Mouse (Mus musculus): ENCODE results near the gene St3gal6.
"Not testable (repeated sequence)": the region's sequence is repeated elsewhere in the genome, so short reads cannot be mapped to it uniquely, and the experiment has no call there.

The St3gal6 gene

GRCm38 (mm10) chr16:58475544-58476154, 48.4 kb downstream of the St3gal6 start:
- no peak for DNase-seq (ENCODE audit: low spot score)

GRCm38 (mm10) chr16:58474875-58475274, 49.2 kb downstream of the St3gal6 start:
- DNase-seq (ENCODE audit: low spot score): no peak

GRCm38 (mm10) chr16:58470841-58471240, 53.2 kb downstream of the St3gal6 start:
- DNase-seq (ENCODE audit: low spot score): no peak

GRCm38 (mm10) chr16:58470061-58470460, 54.0 kb downstream of the St3gal6 start:
- DNase-seq (ENCODE audit: low spot score): no peak

GRCm38 (mm10) chr16:58465412-58465811, 58.6 kb downstream of the St3gal6 start:
- no peak for DNase-seq (ENCODE audit: low spot score)

GRCm38 (mm10) chr16:58464051-58464450, 60.0 kb downstream of the St3gal6 start:
- DNase-seq (ENCODE audit: low spot score): no peak

GRCm38 (mm10) chr16:58462519-58462918, 61.5 kb downstream of the St3gal6 start:
- DNase-seq (ENCODE audit: low spot score): no peak

GRCm38 (mm10) chr16:58461856-58462518, 62.1 kb downstream of the St3gal6 start:
- no peak for DNase-seq (ENCODE audit: low spot score)

GRCm38 (mm10) chr16:58460386-58460785, 63.7 kb downstream of the St3gal6 start:
- DNase-seq (ENCODE audit: low spot score): no peak

- DNase-seq (ENCODE audit: low spot score): not testable (repeated sequence)
Measured at GRCm38 (mm10) chr16:58459966-58460365, 64.1 kb downstream of the St3gal6 start.

GRCm38 (mm10) chr16:58456991-58457390, 67.1 kb downstream of the St3gal6 start:
- DNase-seq (ENCODE audit: low spot score): no peak

GRCm38 (mm10) chr16:58456445-58456844, 67.6 kb downstream of the St3gal6 start:
- DNase-seq (ENCODE audit: low spot score): no peak

- no peak for DNase-seq (ENCODE audit: low spot score)
Measured at GRCm38 (mm10) chr16:58455118-58455517, 68.9 kb downstream of the St3gal6 start.

- peak; percentile 87 for DNase-seq (ENCODE audit: low spot score)
Measured at GRCm38 (mm10) chr16:58454617-58455016, 69.4 kb downstream of the St3gal6 start.

GRCm38 (mm10) chr16:58453820-58454219, 70.2 kb downstream of the St3gal6 start:
- DNase-seq (ENCODE audit: low spot score): no peak

- DNase-seq (ENCODE audit: low spot score): no peak
Measured at GRCm38 (mm10) chr16:58453138-58453537, 70.9 kb downstream of the St3gal6 start.

- no peak for DNase-seq (ENCODE audit: low spot score)
Measured at GRCm38 (mm10) chr16:58451647-58452046, 72.4 kb downstream of the St3gal6 start.

GRCm38 (mm10) chr16:58450648-58451047, 73.4 kb downstream of the St3gal6 start:
- no peak for DNase-seq (ENCODE audit: low spot score)

GRCm38 (mm10) chr16:58449073-58449472, 75.0 kb downstream of the St3gal6 start:
- DNase-seq (ENCODE audit: low spot score): no peak

- no peak for DNase-seq (ENCODE audit: low spot score)
Measured at GRCm38 (mm10) chr16:58446281-58447259, 77.5 kb downstream of the St3gal6 start.

- DNase-seq (ENCODE audit: low spot score): no peak
Measured at GRCm38 (mm10) chr16:58444735-58445134, 79.3 kb downstream of the St3gal6 start.

GRCm38 (mm10) chr16:58432384-58432783, 91.7 kb downstream of the St3gal6 start:
- no peak for DNase-seq (ENCODE audit: low spot score)

- no peak for DNase-seq (ENCODE audit: low spot score)
Measured at GRCm38 (mm10) chr16:58430246-58430645, 93.8 kb downstream of the St3gal6 start.

Data from c-Kit-positive CD71-positive TER-119-positive erythroid progenitor cells, embryonic 14.5 days (primary cell).